Mouse (Mus musculus) hindbrain, postnatal 0 days (tissue): ENCODE results near the gene Zfp524. TPM values are rescaled to one million over a fixed set of nuclear protein-coding genes. Genes with fewer than 3 reads are reported as not detected.
A peak's percentile ranks its signal among the peaks of the same experiment; 100 is the strongest.

Experiments used
- ATAC-seq: fragments of 200-750 bp; cut with Nextera tagmentation; 2 replicates; pipeline ENCODE4 v1.8.0; 2017; ENCODE audit warnings: mild to moderate bottlenecking, moderate TSS enrichment, moderate library complexity
- DNase-seq: peaks from one replicate; pipeline ENCODE4 v3.0.0-alpha.2; 2015; ENCODE audit warnings: low spot score
- H3K27ac ChIP-seq: fragments of 300-500 bp; sonication (generic); 2 replicates; pipeline ENCODE4 v1.5.1; 2014; ENCODE audit warnings: mild to moderate bottlenecking
- H3K27me3 ChIP-seq: fragments of 300-500 bp; sonication (generic); 2 replicates; pipeline ENCODE4 v1.6.1; 2014; ENCODE audit warnings: low read length, mixed read lengths; ENCODE audit not compliant: insufficient read depth
- H3K36me3 ChIP-seq: fragments of 300-500 bp; sonication (generic); 2 replicates; pipeline ENCODE4 v1.6.1; 2014; ENCODE audit warnings: low read length, mixed read lengths; ENCODE audit not compliant: insufficient read depth
- H3K4me1 ChIP-seq: fragments of 300-500 bp; sonication (generic); 2 replicates; pipeline ENCODE4 v1.6.1; 2014; ENCODE audit warnings: antibody characterized with exemption, low read length, mixed read lengths; ENCODE audit not compliant: insufficient read depth
- H3K4me2 ChIP-seq: fragments of 300-500 bp; sonication (generic); 2 replicates; pipeline ENCODE4 v1.6.1; 2014; ENCODE audit warnings: low read depth, mild to moderate bottlenecking, low read length, moderate library complexity, mixed read lengths
- H3K4me3 ChIP-seq: fragments of 300-500 bp; sonication (generic); 2 replicates; pipeline ENCODE4 v1.5.1; 2014; ENCODE audit warnings: low read length
- H3K9ac ChIP-seq: fragments of 300-500 bp; sonication (generic); replicated peaks from 2 replicates; pipeline ENCODE4 v1.6.1; 2014; ENCODE audit warnings: mild to moderate bottlenecking, low read length, moderate library complexity, mixed read lengths
- H3K9me3 ChIP-seq: fragments of 300-500 bp; sonication (generic); 2 replicates; pipeline ENCODE4 v1.6.1; 2016; ENCODE audit warnings: low read length, mixed read lengths
- CTCF ChIP-seq: IDR thresholded peaks from 2 replicates; pipeline ENCODE4 v1.5.1; 2016; ENCODE audit warnings: antibody characterized with exemption, control low read depth, low read depth
- WGBS: fragments of 180-500 bp; shearing (Covaris S2); extraction: QIAGEN DNeasy Blood & Tissue Kit; methylation state at CpG from one replicate; pipeline ENCODE4 v1.1.7; 2014; 5-methylcytosine and 5-hydroxymethylcytosine counted together
- polyA plus RNA-seq: library from polyadenylated mRNA; unstranded; fragments of >200 nt; fragmentation: Nextera tagmentation; extraction: Ambion mirVana; gene quantifications from 2 replicates; pipeline ENCODE4 v1.2.1, GENCODE M21; 2015
- total RNA-seq: library from RNA; depleted of rRNA; stranded (reverse); fragments of >200 nt; gene quantifications from 2 replicates; pipeline ENCODE4 v1.2.3, GENCODE M21; 2014

Gene Zfp524
- total and polyA plus RNA-seq, 2 experiments from 2014 or later: 4.2 to 7.2 TPM

DNA sequence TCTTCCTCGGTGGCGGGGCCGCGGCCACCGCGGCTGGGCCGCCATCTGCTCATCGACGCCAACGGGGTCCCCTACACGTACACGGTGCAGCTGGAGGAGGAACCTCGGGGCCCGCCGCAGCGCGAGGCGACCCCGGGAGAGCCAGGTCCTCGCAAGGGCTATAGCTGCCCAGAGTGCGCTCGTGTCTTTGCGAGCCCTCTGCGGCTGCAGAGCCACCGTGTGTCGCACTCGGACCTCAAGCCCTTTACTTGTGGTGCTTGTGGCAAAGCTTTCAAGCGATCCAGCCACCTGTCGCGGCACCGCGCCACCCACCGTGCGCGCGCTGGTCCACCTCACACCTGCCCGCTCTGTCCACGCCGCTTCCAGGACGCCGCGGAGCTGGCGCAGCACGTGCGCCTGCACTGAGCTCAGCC lies 38.7 kb downstream of the Zfp524 start:
- Histone ChIP-seq H3K4me1 (peaks cover 32% of the 10 kb centered on the region), H3K9ac (peak overlapping the region; percentile 88), H3K4me2 (peak overlapping the region; percentile 90), H3K4me3 (peak overlapping the region; percentile 80), H3K36me3 (no peaks in the 10 kb centered on the region), H3K27me3 (peaks cover 11% of the 10 kb centered on the region; the same call in 1 of the 2 replicates), H3K27ac (peak overlapping the region; percentile 94), H3K9me3 (no peaks in the 10 kb centered on the region)
- WGBS: 4% methylated on average over 45 of the region's 45 CpGs
- no peak for DNase-seq
- no peak for ATAC-seq
- TF ChIP-seq CTCF: no peak

DNA sequence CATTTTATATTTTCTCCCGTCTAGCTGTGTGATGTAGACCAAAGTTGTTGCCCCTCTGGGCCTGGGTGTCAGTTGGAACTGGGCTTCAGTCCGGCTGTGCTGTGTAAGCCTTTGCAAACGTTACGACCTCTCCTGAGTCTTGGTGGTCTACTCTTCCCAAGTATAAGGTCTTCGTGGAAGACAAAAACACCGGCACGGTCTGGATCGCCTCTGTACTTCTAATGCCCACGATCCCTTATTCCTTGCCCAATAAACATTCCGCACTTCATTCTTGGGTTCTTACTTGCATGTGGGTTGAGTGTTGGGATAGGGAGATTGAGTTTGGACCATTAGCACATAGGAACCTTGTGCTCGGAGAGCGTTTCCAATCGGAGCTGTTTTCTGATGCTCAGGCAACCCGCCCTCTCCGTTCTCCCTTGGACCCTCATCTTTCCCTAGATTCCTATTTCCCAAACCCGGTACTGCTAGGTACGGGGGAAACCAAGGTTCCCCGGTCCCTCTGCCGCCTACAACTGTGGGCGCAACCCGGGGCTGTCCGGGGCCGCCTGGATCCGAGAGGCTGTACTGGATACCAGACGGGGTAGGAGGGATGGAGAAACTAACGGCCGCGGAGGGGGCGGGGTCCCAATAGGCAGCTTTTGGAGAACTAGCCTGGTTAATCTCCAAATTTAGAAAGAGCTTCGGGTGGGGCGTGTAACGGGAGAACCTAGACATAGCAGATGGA lies 39.4 kb downstream of the Zfp524 start:
- ATAC-seq: no peak

DNA sequence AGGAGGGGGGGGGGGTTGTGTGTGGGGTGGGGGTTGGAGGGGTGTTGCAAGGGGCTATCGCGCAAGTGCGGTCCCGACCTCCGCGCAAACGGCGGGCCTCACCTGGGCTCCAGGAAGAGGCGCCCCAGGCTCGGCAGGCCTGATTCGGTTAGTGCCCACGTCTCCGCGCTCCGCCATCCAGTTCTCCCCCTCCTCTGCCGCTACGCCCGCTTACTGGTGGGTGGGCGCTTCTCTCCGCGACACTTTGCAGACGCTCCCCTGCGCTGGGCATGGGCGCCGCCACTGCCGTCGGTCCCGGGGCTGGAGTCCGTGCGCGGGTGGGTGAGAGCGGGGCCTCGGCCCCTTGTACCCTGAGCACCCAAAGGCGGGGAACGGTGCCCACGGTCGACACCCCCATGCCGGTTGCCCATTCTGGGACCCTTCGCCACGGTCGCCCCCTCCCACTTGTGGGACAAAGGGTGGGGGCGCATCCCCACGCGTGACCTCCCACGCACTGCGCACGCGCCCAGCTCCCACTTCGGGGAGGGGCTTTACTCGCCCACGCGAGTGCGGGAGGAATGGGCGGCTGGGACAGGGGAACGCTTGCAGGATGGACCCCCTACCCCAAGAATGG lies 42.5 kb downstream of the Zfp524 start:
- H3K4me1 ChIP-seq: peaks cover 34% of the 10 kb centered on the region
- peak overlapping the region; percentile 56 for H3K9ac ChIP-seq
- H3K4me3 ChIP-seq: peak overlapping the region; percentile 49
- ATAC-seq (peak; percentile 16), DNase-seq (peak; percentile 80)
- H3K9me3 ChIP-seq: no peaks in the 10 kb centered on the region
- H3K36me3 ChIP-seq: no peaks in the 10 kb centered on the region
- no peak for TF ChIP-seq CTCF
- peak overlapping the region; percentile 73 for H3K27ac ChIP-seq
- H3K4me2 ChIP-seq: peak overlapping the region; percentile 71
- peaks cover 11% of the 10 kb centered on the region; the same call in 1 of the 2 replicates for H3K27me3 ChIP-seq
- WGBS: 2% methylated on average over 55 of the region's 55 CpGs

More for the DNA sequence above, 39.4 kb downstream of the Zfp524 start:
- peak overlapping the region; percentile 90 for H3K4me2 ChIP-seq
- peaks cover 11% of the 10 kb centered on the region; the same call in 1 of the 2 replicates for H3K27me3 ChIP-seq
- peak overlapping the region; percentile 80 for H3K4me3 ChIP-seq
- no peaks in the 10 kb centered on the region for H3K36me3 ChIP-seq
- DNase-seq: peak; percentile 60
- 10% methylated on average over 32 of the region's 32 CpGs for WGBS
- H3K27ac ChIP-seq: peak overlapping the region; percentile 49
- no peaks in the 10 kb centered on the region for H3K9me3 ChIP-seq
- no peak for TF ChIP-seq CTCF
- peaks cover 38% of the 10 kb centered on the region for H3K4me1 ChIP-seq
- peak overlapping the region; percentile 88 for H3K9ac ChIP-seq

DNA sequence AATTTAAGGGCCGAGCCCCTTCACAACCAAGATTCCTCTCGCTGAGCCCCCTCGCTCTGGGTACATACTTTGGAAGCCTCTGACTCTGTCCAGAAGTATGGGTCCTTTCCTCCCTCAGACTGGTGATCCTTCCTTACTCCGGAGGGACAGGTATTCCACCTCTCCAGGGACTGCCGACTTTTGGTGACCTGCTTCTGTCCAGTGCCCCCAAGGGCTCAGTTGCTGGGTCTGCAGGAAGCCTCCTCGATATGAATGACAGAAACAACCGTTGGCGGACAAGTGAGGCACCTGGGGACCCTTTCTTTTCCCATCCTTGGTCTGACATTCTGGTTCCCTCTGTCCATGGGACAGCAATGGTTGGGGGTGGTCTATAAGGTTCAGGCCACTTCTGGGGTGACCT lies 43.2 kb downstream of the Zfp524 start:
- no peak for TF ChIP-seq CTCF
- peaks cover 34% of the 10 kb centered on the region for H3K4me1 ChIP-seq

DNA sequence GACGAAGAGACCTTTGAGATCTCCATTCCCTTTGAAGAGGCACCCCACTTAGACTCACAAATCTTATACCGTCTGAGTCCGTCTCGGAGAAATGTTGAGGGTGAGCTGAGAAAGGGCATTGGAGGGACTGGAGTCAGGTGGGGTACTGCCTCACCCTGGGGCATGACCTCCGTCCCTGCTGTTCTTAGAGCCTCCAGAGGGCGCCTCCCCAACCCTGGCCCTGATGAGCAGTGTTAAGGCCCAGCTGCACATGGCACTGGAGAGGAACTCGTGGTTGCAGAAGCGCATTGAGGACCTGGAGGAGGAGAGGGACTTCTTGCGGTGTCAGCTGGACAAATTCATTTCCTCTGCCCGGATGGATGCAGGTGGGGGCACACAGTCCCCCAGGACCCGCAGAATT lies 43.6 kb downstream of the Zfp524 start:
- Histone ChIP-seq H3K9ac (peak overlapping the region; percentile 56; the same call in 1 of the 2 replicates), H3K4me2 (peak overlapping the region; percentile 71), H3K4me1 (peaks cover 32% of the 10 kb centered on the region), H3K27ac (no peak overlapping the region), H3K4me3 (peak overlapping the region; percentile 49), H3K9me3 (no peaks in the 10 kb centered on the region), H3K36me3 (no peaks in the 10 kb centered on the region), H3K27me3 (peaks cover 11% of the 10 kb centered on the region; the same call in 1 of the 2 replicates)
- no peak for ATAC-seq
- peak; percentile 33 for TF ChIP-seq CTCF
- no peak for DNase-seq
- 25% methylated on average over 11 of the region's 11 CpGs for WGBS

More for the DNA sequence above, 43.2 kb downstream of the Zfp524 start:
- Histone ChIP-seq H3K27me3 (peaks cover 11% of the 10 kb centered on the region; the same call in 1 of the 2 replicates), H3K36me3 (no peaks in the 10 kb centered on the region), H3K27ac (peak overlapping the region; percentile 73; the same call in 1 of the 2 replicates), H3K4me2 (peak overlapping the region; percentile 71), H3K4me3 (peak overlapping the region; percentile 49), H3K9me3 (no peaks in the 10 kb centered on the region), H3K9ac (peak overlapping the region; percentile 56)
- DNase-seq (no peak), ATAC-seq (no peak)
- 30% methylated on average over 8 of the region's 8 CpGs for WGBS

DNA sequence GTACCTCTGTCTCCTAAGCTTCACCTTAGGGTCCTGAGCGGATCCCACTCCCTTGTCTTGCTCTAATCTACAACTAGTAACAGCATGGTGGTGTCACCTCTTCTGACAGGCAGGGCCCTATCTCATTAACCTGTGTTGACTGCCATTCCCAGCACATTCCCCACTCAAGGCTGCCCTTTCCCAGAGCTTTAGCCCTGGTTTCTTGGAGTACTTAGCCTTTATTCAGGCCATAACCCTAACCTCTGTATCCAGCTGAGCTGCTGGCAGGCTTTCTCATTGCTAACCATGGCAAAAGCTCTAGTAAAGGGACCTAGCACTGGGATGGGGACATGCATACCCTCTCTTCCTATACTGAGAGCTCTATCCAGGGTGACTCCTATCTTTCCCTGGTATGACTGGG lies 44.4 kb downstream of the Zfp524 start:
- ATAC-seq (no peak), DNase-seq (no peak)
- Histone ChIP-seq H3K4me3 (no peak overlapping the region), H3K9me3 (no peaks in the 10 kb centered on the region), H3K27me3 (0 out of 2 replicates have a peak, but pooled peaks cover 11% of the 10 kb centered on the region), H3K36me3 (no peaks in the 10 kb centered on the region), H3K9ac (no peak overlapping the region), H3K4me1 (peaks cover 29% of the 10 kb centered on the region), H3K27ac (no peak overlapping the region), H3K4me2 (no peak overlapping the region)
- WGBS: 96% methylated on average over 1 of the region's 1 CpGs
- no peak for TF ChIP-seq CTCF
